Mouse (Mus musculus): Measurements from ENCODE around the gene Dapk3. TPM values are rescaled to one million over a fixed set of nuclear protein-coding genes. Genes with fewer than 3 reads are reported as not detected.
"Not testable (repeated sequence)": the region's sequence is repeated elsewhere in the genome, so short reads cannot be mapped to it uniquely, and the experiment has no call there.

Dapk3 gene
- total RNA-seq, 2 experiments from 2014 or later = 73.6 to 78.4 TPM

- Histone ChIP-seq H3K4me3 (no peak within 1 kb of the TSS), H3K27ac (no peak within 1 kb of the TSS)
- no peak for DNase-seq (ENCODE audit: low spot score in 2 of 2)
- TF ChIP-seq CTCF (conservative IDR thresholded peaks at IDR 0.05) = no peak
Measured at GRCm38 (mm10) chr10:81201807-81202758, 19.3 kb downstream of the Dapk3 start, which contains the start of gene Nmrk2. Gene Nmrk2, minus strand, starts transcription at chr10:81202051.

- Histone ChIP-seq H3K27ac (no peak overlapping the region), H3K4me3 (no peak overlapping the region)
- DNase-seq (ENCODE audit: low spot score in 2 of 2) = no peak
- TF ChIP-seq CTCF (conservative IDR thresholded peaks at IDR 0.05) = no peak
Measured at GRCm38 (mm10) chr10:81202978-81203720, 20.3 kb downstream of the Dapk3 start.

DNA sequence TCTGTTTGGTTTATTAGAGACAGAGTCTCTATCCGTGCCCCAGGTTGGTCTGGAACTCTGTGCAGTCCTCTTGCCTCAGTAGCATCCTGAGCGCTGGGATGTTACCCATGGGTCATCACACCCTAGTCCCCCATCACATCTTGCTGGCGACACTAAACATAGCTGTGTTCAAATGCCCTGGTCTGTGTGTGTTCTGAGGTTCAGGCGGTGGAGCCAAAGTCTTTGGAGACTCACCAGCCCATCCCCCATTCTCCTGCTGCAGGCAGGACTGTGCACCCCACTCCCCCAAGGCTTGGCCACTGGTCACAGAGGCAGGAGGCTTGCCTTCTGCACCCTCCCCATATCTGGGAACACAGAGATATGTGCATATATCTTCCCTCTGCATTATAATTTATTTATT is 21.3 kb downstream of the Dapk3 start:
- TF ChIP-seq CTCF (conservative IDR thresholded peaks at IDR 0.05) = no peak
- no peak overlapping the region for H3K27ac ChIP-seq
- no peak overlapping the region for H3K4me3 ChIP-seq
- DNase-seq (ENCODE audit: low spot score in 2 of 2) = no peak

DNA sequence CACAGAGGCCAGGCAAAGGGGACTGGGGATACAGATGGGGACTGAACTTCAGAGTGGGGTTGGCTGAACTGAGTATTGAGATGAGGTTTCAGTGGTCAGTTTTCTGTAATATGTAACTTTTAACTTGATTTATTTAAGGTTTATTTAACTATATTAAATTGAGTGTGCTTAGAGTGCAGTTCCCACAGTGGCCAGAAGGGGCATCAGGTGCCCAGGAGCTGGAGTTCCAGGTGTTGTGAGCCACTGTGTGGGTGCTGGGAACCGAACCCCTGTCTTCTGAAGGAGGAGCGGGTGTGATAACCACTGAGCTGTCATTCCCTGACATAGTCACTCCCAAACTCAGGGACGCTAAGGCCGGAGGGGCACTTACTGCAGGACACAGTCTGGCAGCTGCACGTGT is 27.3 kb downstream of the Dapk3 start:
- TF ChIP-seq CTCF (conservative IDR thresholded peaks at IDR 0.05) = peak; percentile 71
- Histone ChIP-seq H3K4me3 (no peak overlapping the region), H3K27ac (no peak overlapping the region)
- DNase-seq (ENCODE audit: low spot score in 2 of 2) = no peak

DNA sequence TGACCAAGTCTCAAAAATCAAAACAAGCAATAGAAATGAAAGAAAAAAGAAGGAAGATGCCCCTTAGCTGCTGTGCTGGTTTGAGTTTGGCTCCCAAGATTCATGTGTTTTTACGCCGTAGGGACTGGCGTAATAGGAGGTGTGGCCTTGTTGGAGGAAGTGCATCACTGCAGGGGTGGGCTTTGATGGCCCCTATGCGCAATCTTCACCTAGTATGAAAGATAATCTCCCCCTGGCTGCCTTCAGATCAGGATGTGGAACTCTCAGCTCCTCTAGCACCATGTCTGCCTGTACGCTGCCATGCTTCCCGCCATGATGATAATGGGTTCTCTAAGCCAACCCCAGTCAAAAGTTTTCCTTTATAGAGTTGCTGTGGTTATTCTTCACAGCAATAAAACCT is 33.5 kb downstream of the Dapk3 start:
- no peak for DNase-seq (ENCODE audit: low spot score in 2 of 2)
- no peak overlapping the region for H3K27ac ChIP-seq
- TF ChIP-seq CTCF (conservative IDR thresholded peaks at IDR 0.05) = no peak

GRCm38 (mm10) chr10:81216810-81217209 is 34.0 kb downstream of the Dapk3 start:
- no peak for DNase-seq (ENCODE audit: low spot score in 2 of 2)
- no peak overlapping the region for H3K4me3 ChIP-seq
- no peak for TF ChIP-seq CTCF (conservative IDR thresholded peaks at IDR 0.05)
- no peak overlapping the region for H3K27ac ChIP-seq

More for the DNA sequence above, 33.5 kb downstream of the Dapk3 start:
- no peak overlapping the region for H3K4me3 ChIP-seq

- not testable (repeated sequence) for DNase-seq (ENCODE audit: low spot score in 2 of 2); H3K4me3 ChIP-seq; H3K27ac ChIP-seq
- TF ChIP-seq CTCF (conservative IDR thresholded peaks at IDR 0.05) = peak; percentile 78
Measured at GRCm38 (mm10) chr10:81217267-81217666, 34.5 kb downstream of the Dapk3 start.

- peak in 1 of 2 experiments; percentile 47 for DNase-seq (ENCODE audit: low spot score in 2 of 2)
- no peak overlapping the region for H3K27ac ChIP-seq
- TF ChIP-seq CTCF (conservative IDR thresholded peaks at IDR 0.05) = peak; percentile 93
- no peak overlapping the region for H3K4me3 ChIP-seq
Measured at GRCm38 (mm10) chr10:81217964-81218363, 35.2 kb downstream of the Dapk3 start.

DNA sequence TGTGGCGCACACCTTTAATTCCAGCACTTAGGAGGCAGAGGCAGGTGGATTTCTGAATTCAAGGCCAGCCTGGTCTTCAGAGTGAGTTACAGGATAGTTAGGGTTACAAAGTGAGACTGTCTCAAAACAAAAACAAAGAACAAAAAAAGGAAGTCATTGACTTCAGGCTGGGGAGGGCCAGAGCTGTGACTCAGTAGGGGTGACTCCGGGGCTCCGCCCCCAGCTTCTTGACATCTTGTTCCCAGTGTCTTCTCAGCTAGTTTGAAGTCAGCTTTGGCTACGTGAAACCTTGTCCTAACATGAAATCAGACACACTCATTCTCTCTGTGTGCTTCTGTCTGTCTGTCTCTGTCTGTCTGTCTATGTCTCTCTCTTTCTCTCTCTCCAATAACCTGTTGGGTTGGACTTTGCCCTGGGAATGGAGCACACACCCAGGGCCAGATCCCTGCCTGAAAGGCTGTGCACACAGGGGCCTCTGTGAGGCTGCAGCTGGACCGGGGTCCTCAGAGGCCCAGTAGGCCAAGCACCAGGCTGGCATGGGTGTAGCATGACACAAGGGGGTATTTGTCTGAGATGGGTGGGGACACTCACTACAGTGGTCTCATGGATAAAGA is 38.7 kb downstream of the Dapk3 start:
- DNase-seq (ENCODE audit: low spot score in 2 of 2) = no peak
- Histone ChIP-seq H3K4me3 (no peak overlapping the region), H3K27ac (no peak overlapping the region)
- no peak for TF ChIP-seq CTCF (conservative IDR thresholded peaks at IDR 0.05)

DNA sequence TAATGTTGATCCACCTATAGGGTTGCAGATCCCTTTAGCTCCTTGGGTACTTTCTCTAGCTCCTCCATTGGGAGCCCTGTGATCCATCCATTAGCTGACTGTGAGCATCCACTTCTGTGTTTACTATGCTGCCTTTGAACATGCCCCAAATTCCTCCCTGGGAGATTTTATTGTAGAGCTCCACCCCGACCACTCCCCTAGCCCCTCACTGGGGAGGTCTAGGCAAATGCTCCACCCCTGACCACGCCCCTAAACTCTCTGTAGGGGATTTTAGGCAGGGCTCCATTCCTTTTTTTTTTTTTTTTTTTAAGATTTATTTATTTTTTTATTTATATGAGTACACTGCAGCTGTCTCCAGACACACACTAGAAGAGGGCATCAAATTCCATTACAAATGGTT is 40.9 kb downstream of the Dapk3 start:
- H3K4me3 ChIP-seq; H3K27ac ChIP-seq; DNase-seq (ENCODE audit: low spot score in 2 of 2): not testable (repeated sequence)

DNA sequence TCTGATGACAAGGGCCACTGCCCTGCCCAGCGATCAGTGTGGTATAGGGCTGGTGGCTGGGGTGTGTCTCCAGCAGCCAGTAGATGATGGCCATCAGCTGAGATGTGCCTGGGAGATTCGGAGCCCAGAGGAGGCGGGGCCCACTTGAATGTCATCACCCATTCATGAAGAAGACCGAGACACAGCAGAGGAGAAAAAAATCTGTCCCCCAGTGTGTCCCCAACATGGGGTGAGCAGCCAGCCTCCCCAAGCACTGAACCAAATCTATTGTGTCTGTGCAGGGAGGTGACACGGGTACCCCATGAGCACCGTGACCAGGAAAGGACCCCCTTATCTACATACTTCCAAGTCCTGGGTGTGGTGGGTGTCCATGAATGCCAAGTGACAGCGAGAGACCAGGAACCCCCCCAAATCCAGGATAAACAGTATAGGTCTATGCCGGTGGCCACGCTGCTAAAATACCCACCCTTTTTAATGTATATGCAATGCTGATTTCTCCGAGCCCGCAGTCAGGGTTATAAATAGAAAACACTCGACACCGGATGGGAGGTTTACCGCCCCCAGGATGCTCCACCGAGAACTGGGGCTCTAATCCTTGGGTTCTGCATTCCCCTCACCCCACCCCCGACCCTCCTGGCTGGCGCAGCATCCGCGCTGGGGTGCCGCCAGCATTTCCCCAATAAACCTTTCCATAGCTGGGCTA is 47.1 kb downstream of the Dapk3 start:
- Histone ChIP-seq H3K27ac (peak overlapping the region; percentile 93), H3K4me3 (peak overlapping the region; percentile 72)
- DNase-seq (ENCODE audit: low spot score in 2 of 2) = no peak
- no peak for TF ChIP-seq CTCF (conservative IDR thresholded peaks at IDR 0.05)

All from layer of hippocampus, adult 2 months (tissue).